Mouse (Mus musculus) forebrain, embryonic 16.5 days (tissue): Measurements from ENCODE around the gene Hk1. TPM values are rescaled to one million over a fixed set of nuclear protein-coding genes. Genes with fewer than 3 reads are reported as not detected.
A peak's percentile ranks its signal among the peaks of the same experiment; 100 is the strongest.
"Not testable (repeated sequence)": the region's sequence is repeated elsewhere in the genome, so short reads cannot be mapped to it uniquely, and the experiment has no call there.

Experiments used
- ATAC-seq: fragments of 200-750 bp; cut with Nextera tagmentation; 2 replicates; pipeline ENCODE4 v1.8.0; 2017; ENCODE audit warnings: mild to moderate bottlenecking, moderate library complexity
- H3K27ac ChIP-seq: fragments of 300-500 bp; sonication (generic); 2 replicates; pipeline ENCODE4 v1.5.1; 2014; ENCODE audit warnings: low read length, control low read depth
- H3K27me3 ChIP-seq: fragments of 300-500 bp; sonication (generic); replicated peaks from 2 replicates; pipeline ENCODE4 v1.6.1; 2014; ENCODE audit warnings: low read length; ENCODE audit not compliant: control insufficient read depth, insufficient read depth
- H3K36me3 ChIP-seq: fragments of 300-500 bp; sonication (generic); 2 replicates; pipeline ENCODE4 v1.6.1; 2014; ENCODE audit not compliant: control insufficient read depth, insufficient read depth
- H3K4me1 ChIP-seq: fragments of 300-500 bp; sonication (generic); replicated peaks from 2 replicates; pipeline ENCODE4 v1.6.1; 2014; ENCODE audit warnings: low read length; ENCODE audit not compliant: control insufficient read depth, insufficient read depth
- H3K4me2 ChIP-seq: fragments of 300-500 bp; sonication (generic); 2 replicates; pipeline ENCODE4 v1.6.1; 2014; ENCODE audit warnings: mild to moderate bottlenecking, low read length, control low read depth
- H3K4me3 ChIP-seq: fragments of 300-500 bp; sonication (generic); replicated peaks from 2 replicates; pipeline ENCODE4 v1.5.1; 2014; ENCODE audit warnings: mild to moderate bottlenecking, low read length, control low read depth
- H3K9ac ChIP-seq: fragments of 300-500 bp; sonication (generic); replicated peaks from 2 replicates; pipeline ENCODE4 v1.6.1; 2014; ENCODE audit warnings: low read depth, low read length, control low read depth
- H3K9me3 ChIP-seq: fragments of 300-500 bp; sonication (generic); 2 replicates; pipeline ENCODE4 v1.6.1; 2016; ENCODE audit warnings: low read length; ENCODE audit not compliant: control insufficient read depth
- WGBS: fragments of 180-500 bp; shearing (Covaris S2); extraction: QIAGEN DNeasy Blood & Tissue Kit; methylation state at CpG from one replicate; pipeline ENCODE4 v1.1.7; 2014; 5-methylcytosine and 5-hydroxymethylcytosine counted together
- polyA plus RNA-seq: library from polyadenylated mRNA; unstranded; fragments of >200 nt; fragmentation: Nextera tagmentation; extraction: Ambion mirVana; gene quantifications from 2 replicates; pipeline ENCODE4 v1.2.1, GENCODE M21; 2015

The Hk1 gene
- polyA plus RNA-seq, 1 experiment from 2014 or later, result 107 TPM

GRCm38 (mm10) chr10:62327572-62328317, 52.0 kb downstream of the Hk1 start:
- no peak overlapping the region for H3K4me3 ChIP-seq
- no peak overlapping the region for H3K4me2 ChIP-seq
- no peaks in the 10 kb centered on the region for H3K9me3 ChIP-seq
- H3K9ac ChIP-seq, result no peak overlapping the region
- H3K27me3 ChIP-seq, result no peaks in the 10 kb centered on the region
- H3K36me3 ChIP-seq, result no peaks in the 10 kb centered on the region
- H3K4me1 ChIP-seq, result peaks cover 2% of the 10 kb centered on the region; the same call in 1 of the 2 replicates
- no peak for ATAC-seq
- WGBS, result 41% methylated on average over 23 of the region's 23 CpGs
- H3K27ac ChIP-seq, result no peak overlapping the region

- no peaks in the 10 kb centered on the region for H3K36me3 ChIP-seq
- H3K27me3 ChIP-seq, result no peaks in the 10 kb centered on the region
- no peak overlapping the region for H3K27ac ChIP-seq
- no peak overlapping the region for H3K9ac ChIP-seq
- no peaks in the 10 kb centered on the region for H3K9me3 ChIP-seq
- WGBS, result 71% methylated on average over 8 of the region's 8 CpGs
- no peak overlapping the region for H3K4me3 ChIP-seq
- ATAC-seq, result no peak
- no peak overlapping the region for H3K4me2 ChIP-seq
- H3K4me1 ChIP-seq, result no peaks in the 10 kb centered on the region; the same call in 1 of the 2 replicates
These were observed 52.7 kb downstream of the Hk1 start for GRCm38 (mm10) chr10:62326818-62327571.

GRCm38 (mm10) chr10:62326002-62326401, 53.7 kb downstream of the Hk1 start:
- Histone ChIP-seq H3K4me1 (no peaks in the 10 kb centered on the region; the same call in 1 of the 2 replicates), H3K9ac (no peak overlapping the region), H3K27ac (no peak overlapping the region), H3K4me2 (no peak overlapping the region), H3K36me3 (no peaks in the 10 kb centered on the region), H3K4me3 (no peak overlapping the region), H3K9me3 (no peaks in the 10 kb centered on the region), H3K27me3 (no peaks in the 10 kb centered on the region)
- 94% methylated on average over 8 of the region's 8 CpGs for WGBS
- ATAC-seq, result no peak

GRCm38 (mm10) chr10:62322821-62323220, 56.9 kb downstream of the Hk1 start:
- H3K4me2 ChIP-seq, H3K27me3 ChIP-seq, ATAC-seq, H3K4me1 ChIP-seq, H3K9me3 ChIP-seq, H3K36me3 ChIP-seq, H3K27ac ChIP-seq, H3K9ac ChIP-seq, H3K4me3 ChIP-seq: not testable (repeated sequence)
- WGBS, result 87% methylated on average over 8 of the region's 8 CpGs

- no peak overlapping the region for H3K9ac ChIP-seq
- 77% methylated on average over 9 of the region's 9 CpGs for WGBS
- no peak overlapping the region for H3K4me3 ChIP-seq
- H3K4me2 ChIP-seq, result no peak overlapping the region
- H3K27ac ChIP-seq, result no peak overlapping the region
- H3K36me3 ChIP-seq, result no peaks in the 10 kb centered on the region
- no peaks in the 10 kb centered on the region for H3K27me3 ChIP-seq
- ATAC-seq, result no peak
- peaks cover 2% of the 10 kb centered on the region; the same call in 1 of the 2 replicates for H3K4me1 ChIP-seq
- H3K9me3 ChIP-seq, result no peaks in the 10 kb centered on the region
These were observed 58.3 kb downstream of the Hk1 start for GRCm38 (mm10) chr10:62321457-62321856.

GRCm38 (mm10) chr10:62320402-62320978, 59.2 kb downstream of the Hk1 start:
- H3K4me1 ChIP-seq, result peaks cover 2% of the 10 kb centered on the region; the same call in 1 of the 2 replicates
- no peak overlapping the region for H3K4me3 ChIP-seq
- no peak overlapping the region for H3K9ac ChIP-seq
- H3K36me3 ChIP-seq, result no peaks in the 10 kb centered on the region
- ATAC-seq, result peak; percentile 80
- no peaks in the 10 kb centered on the region for H3K9me3 ChIP-seq
- no peaks in the 10 kb centered on the region for H3K27me3 ChIP-seq
- 72% methylated on average over 9 of the region's 9 CpGs for WGBS
- H3K4me2 ChIP-seq, result no peak overlapping the region
- H3K27ac ChIP-seq, result no peak overlapping the region

GRCm38 (mm10) chr10:62319154-62319553, 60.6 kb downstream of the Hk1 start:
- no peaks in the 10 kb centered on the region for H3K9me3 ChIP-seq
- 77% methylated on average over 7 of the region's 7 CpGs for WGBS

GRCm38 (mm10) chr10:62316467-62316866, 63.2 kb downstream of the Hk1 start:
- no peak for ATAC-seq
- Histone ChIP-seq H3K4me2 (no peak overlapping the region), H3K9ac (no peak overlapping the region), H3K27ac (no peak overlapping the region), H3K36me3 (no peaks in the 10 kb centered on the region), H3K9me3 (no peaks in the 10 kb centered on the region), H3K4me3 (no peak overlapping the region), H3K4me1 (peaks cover 2% of the 10 kb centered on the region; the same call in 1 of the 2 replicates), H3K27me3 (no peaks in the 10 kb centered on the region)
- WGBS, result 41% methylated on average over 8 of the region's 8 CpGs

More at GRCm38 (mm10) chr10:62319154-62319553, 60.6 kb downstream of the Hk1 start:
- Histone ChIP-seq H3K27me3 (no peaks in the 10 kb centered on the region), H3K36me3 (no peaks in the 10 kb centered on the region), H3K9ac (no peak overlapping the region), H3K4me1 (peaks cover 2% of the 10 kb centered on the region; the same call in 1 of the 2 replicates), H3K4me3 (no peak overlapping the region), H3K27ac (no peak overlapping the region), H3K4me2 (no peak overlapping the region)
- no peak for ATAC-seq

GRCm38 (mm10) chr10:62313885-62314424, 65.8 kb downstream of the Hk1 start:
- H3K4me2 ChIP-seq, result no peak overlapping the region
- ATAC-seq, result no peak
- WGBS, result 77% methylated on average over 15 of the region's 15 CpGs
- H3K9me3 ChIP-seq, result no peaks in the 10 kb centered on the region
- H3K9ac ChIP-seq, result no peak overlapping the region
- H3K27ac ChIP-seq, result no peak overlapping the region
- H3K27me3 ChIP-seq, result no peaks in the 10 kb centered on the region
- no peaks in the 10 kb centered on the region for H3K36me3 ChIP-seq
- no peaks in the 10 kb centered on the region for H3K4me1 ChIP-seq
- H3K4me3 ChIP-seq, result no peak overlapping the region
